Mouse (Mus musculus) heart, adult 2 months (tissue): Measurements from ENCODE around the gene Dnajc30. TPM values are rescaled to one million over a fixed set of nuclear protein-coding genes. Genes with fewer than 3 reads are reported as not detected.
"Not testable (repeated sequence)": the region's sequence is repeated elsewhere in the genome, so short reads cannot be mapped to it uniquely, and the experiment has no call there.

Source experiments
- DNase-seq, 2 experiments: peaks; one replicate each; pipeline ENCODE4 v3.0.0; 2021
- H3K27ac ChIP-seq: fragments of 200-600 bp; 2 replicates; pipeline ENCODE4 v1.8.1; 2022
- H3K27me3 ChIP-seq: fragments of 200-500 bp; 2 replicates; pipeline ENCODE4 v1.6.1; 2012; ENCODE audit warnings: mild to moderate bottlenecking, low read length, inconsistent platforms, mixed read lengths; ENCODE audit not compliant: control insufficient read depth, insufficient read depth
- H3K36me3 ChIP-seq: fragments of 200-500 bp; 2 replicates; pipeline ENCODE4 v1.6.1; 2012; ENCODE audit warnings: low read length, inconsistent platforms; ENCODE audit not compliant: control insufficient read depth, insufficient read depth
- H3K4me1 ChIP-seq: fragments of 200-500 bp; 2 replicates; pipeline ENCODE4 v1.6.1; 2011; ENCODE audit warnings: low read length; ENCODE audit not compliant: control insufficient read depth, insufficient read depth
- H3K4me3 ChIP-seq: fragments of 200-600 bp; 2 replicates; pipeline ENCODE4 v1.8.1; 2022
- H3K79me2 ChIP-seq: fragments of 200-500 bp; replicated peaks from 2 replicates; pipeline ENCODE4 v1.6.1; 2012; ENCODE audit warnings: mild to moderate bottlenecking, inconsistent platforms, low read length, moderate library complexity, mixed read lengths; ENCODE audit not compliant: control insufficient read depth, insufficient read depth
- H3K9ac ChIP-seq: fragments of 200-500 bp; 2 replicates; pipeline ENCODE4 v1.6.1; 2012; ENCODE audit warnings: low read depth, mild to moderate bottlenecking, control low read depth, inconsistent platforms, low read length, mixed read lengths
- CTCF ChIP-seq: fragments of 200-600 bp; IDR thresholded peaks from 2 replicates; pipeline ENCODE4 v1.8.1; 2022; ENCODE audit warnings: antibody characterized with exemption, mild to moderate bottlenecking, moderate library complexity
- EP300 ChIP-seq: fragments of 200-500 bp; IDR thresholded peaks from 2 replicates; pipeline ENCODE4 v1.6.1; 2011; ENCODE audit warnings: low read depth, low read length, control low read depth; ENCODE audit not compliant: insufficient read depth
- POLR2A ChIP-seq: fragments of 200-500 bp; IDR thresholded peaks from 2 replicates; pipeline ENCODE4 v1.6.1; 2011; ENCODE audit warnings: mild to moderate bottlenecking, low read depth, low read length, control low read depth; ENCODE audit not compliant: insufficient read depth
- WGBS: fragments of 180-500 bp; shearing (Covaris S2); methylation state at CpG from one replicate; pipeline ENCODE4 v1.1.7; 2018; 5-methylcytosine and 5-hydroxymethylcytosine counted together
- intact Hi-C: fragments of 180-260 bp; cut with DNase I; formaldehyde crosslinking; loops from one replicate; pipeline ENCODE4 v1.15.1; 2025
- polyA plus RNA-seq: library from polyadenylated mRNA; depleted of rRNA; stranded (reverse); fragments of >200 nt; gene quantifications from 2 replicates; pipeline ENCODE4 v1.2.3, GENCODE M21; 2012
- total RNA-seq, 2 experiments: library from RNA; stranded (reverse); gene quantifications; 2 replicates each; pipeline ENCODE4 v1.2.3; 2021

Gene Dnajc30
- total and polyA plus RNA-seq, 3 experiments = 35.7 to 46.1 (median 38.4) TPM

GRCm38 (mm10) chr5:135048539-135048938, 15.5 kb upstream of the Dnajc30 start:
- no peak for DNase-seq
- no peaks in the 10 kb centered on the region for H3K27me3 ChIP-seq
- intact Hi-C loops = no loop called here
- H3K36me3 ChIP-seq = no peaks in the 10 kb centered on the region
- no peak overlapping the region for H3K4me3 ChIP-seq
- 89% methylated on average over 5 of the region's 5 CpGs for WGBS
- TF ChIP-seq EP300 = no peak
- no peak for TF ChIP-seq CTCF
- no peak for TF ChIP-seq POLR2A
- no peak overlapping the region for H3K27ac ChIP-seq
- no peaks in the 10 kb centered on the region for H3K4me1 ChIP-seq
- no peak overlapping the region for H3K9ac ChIP-seq
- no peaks in the 10 kb centered on the region for H3K79me2 ChIP-seq

DNA sequence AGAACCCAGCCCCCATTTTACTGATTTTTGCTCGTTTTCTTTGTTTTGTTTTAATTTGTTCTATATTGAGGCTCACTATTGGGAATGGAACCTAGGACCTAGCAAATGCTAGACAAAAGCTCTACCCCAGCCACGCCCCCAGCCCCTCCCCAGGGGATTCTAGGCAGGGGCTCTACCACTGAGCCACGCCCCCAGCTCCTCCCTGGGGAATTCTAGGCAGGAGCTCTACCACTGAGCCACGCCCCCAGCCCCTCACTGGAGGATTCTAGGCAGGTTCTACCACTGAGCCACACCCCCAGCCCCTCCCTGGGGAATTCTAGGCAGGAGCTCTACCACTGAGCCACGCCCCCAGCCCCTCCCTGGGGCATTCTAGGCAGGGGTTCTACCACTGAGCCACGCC, 14.7 kb upstream of the Dnajc30 start:
- H3K27me3 ChIP-seq, H3K4me3 ChIP-seq, DNase-seq, H3K36me3 ChIP-seq, intact Hi-C loops, H3K9ac ChIP-seq, H3K27ac ChIP-seq, H3K79me2 ChIP-seq, H3K4me1 ChIP-seq: not testable (repeated sequence)
- WGBS = 95% methylated on average over 6 of the region's 6 CpGs

GRCm38 (mm10) chr5:135053356-135053755, 10.6 kb upstream of the Dnajc30 start:
- 74% methylated on average over 12 of the region's 12 CpGs for WGBS
- intact Hi-C loops = no loop called here
- Histone ChIP-seq H3K27ac (no peak overlapping the region), H3K36me3 (no peaks in the 10 kb centered on the region), H3K27me3 (no peaks in the 10 kb centered on the region), H3K79me2 (no peaks in the 10 kb centered on the region), H3K9ac (no peak overlapping the region), H3K4me1 (no peaks in the 10 kb centered on the region), H3K4me3 (no peak overlapping the region)
- TF ChIP-seq CTCF (no peak), POLR2A (no peak)
- no peak for DNase-seq

DNA sequence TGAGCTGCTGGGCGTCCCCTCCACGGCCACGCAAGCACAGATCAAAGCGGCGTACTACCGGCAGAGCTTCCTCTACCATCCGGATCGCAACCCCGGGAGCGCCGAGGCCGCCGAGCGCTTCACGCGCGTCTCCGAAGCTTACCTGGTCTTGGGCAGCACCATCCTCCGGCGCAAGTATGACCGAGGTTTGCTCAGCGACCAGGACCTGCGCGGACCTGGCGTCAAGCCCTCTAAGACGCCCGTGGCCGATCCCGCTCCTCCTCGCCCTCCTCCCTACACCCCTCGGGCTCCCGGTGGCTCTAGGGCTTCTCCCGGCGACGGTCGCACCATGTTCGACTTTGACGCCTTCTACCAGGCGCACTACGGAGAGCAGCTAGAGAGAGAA, 372 bp downstream of the Dnajc30 start:
- TF ChIP-seq CTCF = no peak
- no peak for TF ChIP-seq EP300
- no peak for TF ChIP-seq POLR2A
- H3K27me3 ChIP-seq = no peaks in the 10 kb centered on the region
- H3K9ac ChIP-seq = peak overlapping the region; percentile 93
- no peaks in the 10 kb centered on the region for H3K79me2 ChIP-seq
- H3K4me3 ChIP-seq = peak overlapping the region; percentile 85
- intact Hi-C loops = loop anchor here (5.0 kb wide), 1 partner anchor 42 kb away; the partner anchor contains the start of gene Stx1a
- H3K27ac ChIP-seq = peak overlapping the region; percentile 83
- H3K4me1 ChIP-seq = peaks cover 2% of the 10 kb centered on the region
- no peak for DNase-seq
- under 1% methylated on average over 40 of the region's 40 CpGs for WGBS
- H3K36me3 ChIP-seq = no peaks in the 10 kb centered on the region

DNA sequence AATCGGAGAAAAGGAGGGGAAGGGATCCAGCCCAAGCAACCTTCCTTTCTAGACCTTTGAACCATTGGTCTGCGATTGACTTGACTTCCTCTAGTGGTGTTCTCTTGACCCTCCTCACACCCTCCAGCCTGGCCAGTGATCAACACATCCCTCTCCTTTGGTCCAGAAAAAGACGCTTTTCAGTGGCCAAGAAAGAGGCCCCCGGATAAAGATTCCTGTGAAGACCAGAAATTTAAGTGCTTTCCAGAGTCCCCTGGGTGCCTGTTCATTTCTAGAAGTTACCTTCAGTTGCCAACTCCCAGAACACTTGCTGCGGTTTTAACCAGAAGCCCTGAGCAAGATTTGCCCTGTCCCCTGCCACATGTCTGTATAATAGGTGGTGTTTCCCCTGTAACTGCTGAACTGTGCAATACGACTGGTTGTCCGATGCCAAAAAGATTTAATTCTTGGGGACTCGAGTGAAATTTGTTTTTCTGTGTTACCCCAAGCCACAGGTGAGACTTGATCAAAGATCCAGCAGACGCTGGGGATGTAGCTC, 976 bp downstream of the Dnajc30 start, which contains the start of gene Bud23:
Gene Bud23, minus strand, starts transcription at position 51 of the 538 bp plus-strand sequence.
- H3K79me2 ChIP-seq, H3K27me3 ChIP-seq, DNase-seq, H3K36me3 ChIP-seq, H3K4me1 ChIP-seq: not testable (repeated sequence)
- Histone ChIP-seq H3K4me3 (peak within 1 kb of the TSS; percentile 85), H3K9ac (peak within 1 kb of the TSS; percentile 93), H3K27ac (peak within 1 kb of the TSS; percentile 83)
- 65% methylated on average over 9 of the region's 9 CpGs for whole genome bisulfite sequencing
- intact Hi-C loops = loop anchor here (5.0 kb wide), 1 partner anchor 43 kb away; the partner anchor contains the start of gene Stx1a

DNA sequence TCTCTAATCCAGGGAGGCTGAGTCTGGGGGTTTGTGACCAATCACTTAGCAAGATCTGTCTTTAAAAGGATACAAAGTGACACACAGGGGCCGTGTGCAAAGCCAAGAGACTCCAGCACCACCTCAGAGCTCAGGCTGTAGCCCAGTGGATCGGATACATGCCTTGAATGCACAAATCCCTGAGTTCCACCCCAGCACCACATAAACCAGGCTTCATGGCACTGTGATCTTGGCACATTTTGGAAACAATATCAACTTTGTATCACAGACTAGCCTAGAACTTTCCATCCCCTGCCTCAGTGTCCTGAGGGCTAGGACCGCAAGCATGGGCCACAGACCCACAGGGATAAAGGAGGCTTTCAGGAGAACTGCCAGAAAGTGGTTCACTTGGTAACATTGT, 2.0 kb downstream of the Dnajc30 start:
- Histone ChIP-seq H3K4me1 (peaks cover 2% of the 10 kb centered on the region), H3K4me3 (no peak overlapping the region), H3K27ac (no peak overlapping the region), H3K79me2 (no peaks in the 10 kb centered on the region), H3K9ac (no peak overlapping the region), H3K27me3 (no peaks in the 10 kb centered on the region), H3K36me3 (no peaks in the 10 kb centered on the region)
- WGBS = 86% methylated on average over 3 of the region's 3 CpGs
- DNase-seq = no peak
- TF ChIP-seq CTCF (no peak), POLR2A (no peak), EP300 (no peak)
- intact Hi-C loops = no loop called here
